Mouse (Mus musculus): ENCODE results near the gene Nfrkb. TPM values are rescaled to one million over a fixed set of nuclear protein-coding genes. Genes with fewer than 3 reads are reported as not detected.

The Nfrkb gene
- polyA plus RNA-seq (2014; fragmentation: Nextera tagmentation; extraction: Ambion mirVana): 27.5 and 30.6 TPM in 2 replicates

DNA sequence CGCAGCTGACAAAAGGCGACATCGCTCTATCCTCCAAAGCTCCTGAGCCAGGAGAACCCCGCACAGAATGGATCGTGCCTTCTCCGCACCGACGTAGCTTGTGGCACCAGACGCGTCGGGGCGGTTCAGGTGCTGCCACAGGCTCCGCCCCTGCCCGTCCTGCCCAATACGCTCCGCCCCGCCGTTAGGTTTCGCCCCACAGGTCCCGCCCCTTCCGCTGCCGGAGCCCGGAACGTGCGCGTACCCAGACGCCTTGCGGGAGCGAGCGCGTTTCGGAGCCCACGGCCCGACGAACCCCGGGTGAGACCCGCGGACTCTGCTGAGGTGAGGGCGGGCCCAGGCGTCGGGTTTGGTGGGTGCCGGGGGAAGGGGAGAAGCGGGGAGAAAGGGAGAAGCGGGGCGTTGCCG lies at the start of gene Nfrkb:
Gene Nfrkb, plus strand, starts transcription at position 246 of the 408 bp plus-strand sequence.
- Histone ChIP-seq H3K27ac (ENCODE audit: low read depth) (peak within 1 kb of the TSS; percentile 40; the same call in 1 of the 2 replicates), H3K27me3 (replicated peaks; ENCODE audit: control insufficient read depth, insufficient read depth, low read length) (no peaks in the 10 kb centered on the region), H3K36me3 (ENCODE audit: control insufficient read depth, insufficient read depth, low read length) (peaks cover 19% of the 10 kb centered on the region), H3K9ac (ENCODE audit: low read length) (peak within 1 kb of the TSS; percentile 78), H3K4me1 (replicated peaks; ENCODE audit: control insufficient read depth, insufficient read depth, low read length) (peaks cover 6% of the 10 kb centered on the region), H3K4me3 (ENCODE audit: low read depth, low read length) (peak within 1 kb of the TSS; percentile 78), H3K9me3 (ENCODE audit: control insufficient read depth, low read length) (no peaks in the 10 kb centered on the region), H3K4me2 (ENCODE audit: low read length) (peak within 1 kb of the TSS; percentile 57)
- DNase-seq (ENCODE audit: low spot score): peak; percentile 95
- peak; percentile 96 for ATAC-seq (replicated peaks; ENCODE audit: low FRiP score, low TSS enrichment, low read depth)
- WGBS: 1% methylated on average over 46 of the region's 46 CpGs

DNA sequence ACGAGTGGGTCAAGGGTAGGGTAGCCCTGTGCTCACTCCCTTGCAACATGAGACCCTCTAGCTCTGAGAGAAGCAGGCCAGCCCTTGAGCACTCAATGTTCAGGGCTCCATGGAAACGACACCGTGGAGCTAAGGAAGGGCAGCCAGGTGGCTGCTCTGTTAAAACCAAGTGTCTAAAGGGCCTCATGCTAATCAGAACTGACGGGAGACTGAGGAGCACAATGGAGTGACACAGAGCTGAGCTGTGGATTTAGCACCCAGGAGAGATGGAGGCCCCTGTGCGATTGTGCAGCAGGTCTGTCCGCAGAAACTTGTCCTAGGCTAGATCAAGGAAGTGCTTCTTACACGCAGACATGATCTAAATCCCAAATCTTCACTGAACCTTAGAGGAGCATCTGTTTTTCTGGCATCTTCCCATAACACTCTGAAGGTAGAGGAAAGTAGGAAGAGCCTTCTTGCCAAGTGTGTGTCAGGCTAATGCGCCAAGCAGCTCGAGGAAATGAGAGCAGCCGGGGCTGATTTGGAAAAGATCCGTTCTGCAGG lies 41.6 kb upstream of the Nfrkb start:
- Histone ChIP-seq H3K9ac (ENCODE audit: low read length) (no peak overlapping the region), H3K27ac (ENCODE audit: low read depth) (no peak overlapping the region), H3K4me1 (replicated peaks; ENCODE audit: control insufficient read depth, insufficient read depth, low read length) (no peaks in the 10 kb centered on the region; the same call in 1 of the 2 replicates), H3K9me3 (ENCODE audit: control insufficient read depth, low read length) (no peaks in the 10 kb centered on the region), H3K27me3 (replicated peaks; ENCODE audit: control insufficient read depth, insufficient read depth, low read length) (no peaks in the 10 kb centered on the region), H3K36me3 (ENCODE audit: control insufficient read depth, insufficient read depth, low read length) (peaks cover 4% of the 10 kb centered on the region; the same call in 1 of the 2 replicates), H3K4me2 (ENCODE audit: low read length) (no peak overlapping the region), H3K4me3 (ENCODE audit: low read depth, low read length) (no peak overlapping the region)
- no peak for DNase-seq (ENCODE audit: low spot score)
- no peak for ATAC-seq (replicated peaks; ENCODE audit: low FRiP score, low TSS enrichment, low read depth)
- 70% methylated on average over 11 of the region's 11 CpGs for WGBS

DNA sequence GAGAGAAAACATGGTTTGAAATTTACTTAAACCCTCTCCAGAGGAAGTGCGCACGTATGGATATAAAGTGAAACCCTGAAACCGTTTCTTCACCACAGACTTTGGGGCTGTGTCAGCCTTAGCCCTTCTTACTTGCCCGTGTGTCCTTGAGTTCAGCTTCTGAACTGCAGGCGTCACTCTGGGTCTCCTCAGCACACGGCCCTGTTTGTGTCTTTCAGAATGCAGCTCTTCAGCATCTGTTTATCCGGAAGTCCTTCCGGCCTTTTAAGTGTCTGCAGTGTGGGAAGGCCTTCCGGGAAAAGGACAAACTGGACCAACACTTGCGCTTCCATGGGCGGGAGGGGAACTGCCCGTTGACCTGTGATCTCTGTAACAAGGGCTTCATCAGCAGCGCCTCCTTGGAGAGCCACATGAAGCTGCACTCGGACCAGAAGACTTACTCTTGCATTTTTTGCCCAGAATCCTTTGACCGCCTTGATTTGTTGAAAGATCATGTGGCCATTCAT lies 39.4 kb upstream of the Nfrkb start:
- 61% methylated on average over 15 of the region's 15 CpGs for WGBS
- no peaks in the 10 kb centered on the region; the same call in 1 of the 2 replicates for H3K4me1 ChIP-seq (replicated peaks; ENCODE audit: control insufficient read depth, insufficient read depth, low read length)
- ATAC-seq (replicated peaks; ENCODE audit: low FRiP score, low TSS enrichment, low read depth) (no peak), DNase-seq (ENCODE audit: low spot score) (no peak)
- no peak overlapping the region for H3K9ac ChIP-seq (ENCODE audit: low read length)
- H3K27ac ChIP-seq (ENCODE audit: low read depth): no peak overlapping the region
- H3K4me3 ChIP-seq (ENCODE audit: low read depth, low read length): no peak overlapping the region
- no peaks in the 10 kb centered on the region for H3K9me3 ChIP-seq (ENCODE audit: control insufficient read depth, low read length)
- H3K27me3 ChIP-seq (replicated peaks; ENCODE audit: control insufficient read depth, insufficient read depth, low read length): no peaks in the 10 kb centered on the region
- no peak overlapping the region for H3K4me2 ChIP-seq (ENCODE audit: low read length)
- 0 out of 2 replicates have a peak, but pooled peaks cover 4% of the 10 kb centered on the region for H3K36me3 ChIP-seq (ENCODE audit: control insufficient read depth, insufficient read depth, low read length)

DNA sequence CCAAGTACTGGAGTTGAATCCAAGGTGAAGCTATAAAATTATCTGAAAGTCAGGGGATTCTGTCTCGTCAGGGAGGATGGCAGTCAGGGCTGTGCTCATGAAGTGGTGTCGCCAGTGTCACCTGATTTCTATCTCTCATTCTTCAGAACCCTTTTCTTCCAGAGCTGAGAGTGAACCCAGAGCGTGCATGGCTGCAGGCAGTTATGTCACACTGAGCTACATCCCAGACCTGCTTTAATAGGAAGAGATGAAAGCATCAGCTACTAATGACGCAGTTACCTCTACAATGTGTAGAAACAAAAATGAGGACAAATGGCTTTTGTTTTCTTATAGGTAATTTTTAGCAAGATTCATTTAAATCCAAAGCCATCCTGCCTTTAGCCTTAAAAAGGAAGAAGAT lies 37.5 kb upstream of the Nfrkb start:
- Histone ChIP-seq H3K4me1 (replicated peaks; ENCODE audit: control insufficient read depth, insufficient read depth, low read length) (no peaks in the 10 kb centered on the region), H3K36me3 (ENCODE audit: control insufficient read depth, insufficient read depth, low read length) (peaks cover 8% of the 10 kb centered on the region; the same call in 1 of the 2 replicates), H3K27me3 (replicated peaks; ENCODE audit: control insufficient read depth, insufficient read depth, low read length) (no peaks in the 10 kb centered on the region), H3K4me2 (ENCODE audit: low read length) (no peak overlapping the region), H3K9ac (ENCODE audit: low read length) (no peak overlapping the region), H3K9me3 (ENCODE audit: control insufficient read depth, low read length) (no peaks in the 10 kb centered on the region), H3K4me3 (ENCODE audit: low read depth, low read length) (no peak overlapping the region), H3K27ac (ENCODE audit: low read depth) (no peak overlapping the region)
- ATAC-seq (replicated peaks; ENCODE audit: low FRiP score, low TSS enrichment, low read depth): no peak
- WGBS: 75% methylated on average over 4 of the region's 4 CpGs
- DNase-seq (ENCODE audit: low spot score): no peak

DNA sequence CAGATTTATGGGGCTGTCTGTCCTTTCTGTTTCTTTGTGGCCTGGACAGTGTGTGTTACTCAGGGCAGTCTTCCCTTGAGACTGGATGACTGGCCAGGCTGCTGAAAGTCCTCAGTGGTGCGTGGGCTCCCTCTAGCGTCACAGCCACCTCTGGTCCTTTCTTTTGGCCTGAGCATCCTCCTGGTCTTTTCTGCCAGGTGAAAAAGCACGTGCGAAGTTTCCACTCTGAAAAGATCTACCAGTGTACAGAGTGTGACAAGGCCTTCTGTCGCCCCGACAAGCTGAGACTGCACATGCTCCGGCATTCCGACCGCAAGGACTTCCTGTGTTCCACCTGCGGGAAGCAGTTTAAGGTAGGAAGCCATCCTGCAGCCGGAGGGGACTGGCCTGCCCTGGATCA lies 37.1 kb upstream of the Nfrkb start:
- WGBS: 68% methylated on average over 11 of the region's 11 CpGs
- DNase-seq (ENCODE audit: low spot score) (peak; percentile 85), ATAC-seq (replicated peaks; ENCODE audit: low FRiP score, low TSS enrichment, low read depth) (peak; percentile 32; the same call in 1 of the 2 replicates)
- Histone ChIP-seq H3K27me3 (replicated peaks; ENCODE audit: control insufficient read depth, insufficient read depth, low read length) (no peaks in the 10 kb centered on the region), H3K9ac (ENCODE audit: low read length) (no peak overlapping the region), H3K4me2 (ENCODE audit: low read length) (no peak overlapping the region), H3K27ac (ENCODE audit: low read depth) (no peak overlapping the region), H3K36me3 (ENCODE audit: control insufficient read depth, insufficient read depth, low read length) (peaks cover 10% of the 10 kb centered on the region; the same call in 1 of the 2 replicates), H3K4me3 (ENCODE audit: low read depth, low read length) (no peak overlapping the region), H3K4me1 (replicated peaks; ENCODE audit: control insufficient read depth, insufficient read depth, low read length) (no peaks in the 10 kb centered on the region), H3K9me3 (ENCODE audit: control insufficient read depth, low read length) (no peaks in the 10 kb centered on the region)

DNA sequence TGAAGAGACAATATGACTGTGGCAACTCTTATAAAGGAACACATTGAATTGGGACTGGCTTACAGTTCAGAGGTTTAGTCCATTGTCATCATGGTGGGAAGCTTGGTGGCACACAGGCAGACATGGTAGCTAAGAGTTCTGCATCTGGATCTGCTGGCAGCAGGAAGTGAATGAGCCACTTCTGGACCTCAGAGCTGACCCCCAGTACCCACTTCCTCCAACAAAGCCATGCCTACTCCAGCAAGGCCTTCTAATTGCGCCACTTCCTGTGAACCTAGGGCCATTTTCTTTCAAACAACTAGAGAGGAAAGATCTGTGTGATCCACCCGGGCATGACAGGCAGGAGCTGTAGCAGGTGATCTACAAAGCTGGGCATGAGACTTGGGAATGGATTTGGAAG lies 33.3 kb upstream of the Nfrkb start:
- no peaks in the 10 kb centered on the region for H3K9me3 ChIP-seq (ENCODE audit: control insufficient read depth, low read length)
- no peak for ATAC-seq (replicated peaks; ENCODE audit: low FRiP score, low TSS enrichment, low read depth)
- H3K4me1 ChIP-seq (replicated peaks; ENCODE audit: control insufficient read depth, insufficient read depth, low read length): no peaks in the 10 kb centered on the region
- H3K4me2 ChIP-seq (ENCODE audit: low read length): no peak overlapping the region
- peaks cover 21% of the 10 kb centered on the region for H3K36me3 ChIP-seq (ENCODE audit: control insufficient read depth, insufficient read depth, low read length)
- H3K27me3 ChIP-seq (replicated peaks; ENCODE audit: control insufficient read depth, insufficient read depth, low read length): no peaks in the 10 kb centered on the region
- no peak overlapping the region for H3K27ac ChIP-seq (ENCODE audit: low read depth)
- H3K9ac ChIP-seq (ENCODE audit: low read length): no peak overlapping the region
- DNase-seq (ENCODE audit: low spot score): no peak
- 83% methylated on average over 2 of the region's 2 CpGs for WGBS
- H3K4me3 ChIP-seq (ENCODE audit: low read depth, low read length): no peak overlapping the region

DNA sequence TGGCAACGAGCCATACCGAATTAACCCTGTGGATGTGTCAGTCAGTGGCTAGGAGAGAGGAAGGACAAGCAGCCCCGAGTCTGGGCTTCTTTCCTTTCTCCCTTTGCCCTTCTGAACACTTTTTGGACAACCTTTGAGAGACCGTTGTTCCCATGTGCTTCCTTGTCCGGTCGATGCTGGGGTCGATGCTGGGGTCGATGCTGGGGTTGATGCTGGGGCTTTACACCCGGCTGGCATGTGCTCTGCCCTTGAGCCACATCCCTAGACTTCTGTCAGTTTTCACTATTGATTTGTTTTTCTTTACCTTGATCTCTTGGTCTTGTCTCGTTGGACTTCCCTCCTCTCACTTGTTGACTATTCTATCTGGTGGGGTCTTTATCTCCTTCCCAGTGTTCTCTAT lies 32.5 kb upstream of the Nfrkb start:
- DNase-seq (ENCODE audit: low spot score): no peak
- H3K4me2 ChIP-seq (ENCODE audit: low read length): no peak overlapping the region
- WGBS: 80% methylated on average over 10 of the region's 10 CpGs
- H3K4me3 ChIP-seq (ENCODE audit: low read depth, low read length): no peak overlapping the region
- peaks cover 25% of the 10 kb centered on the region for H3K36me3 ChIP-seq (ENCODE audit: control insufficient read depth, insufficient read depth, low read length)
- H3K9ac ChIP-seq (ENCODE audit: low read length): no peak overlapping the region
- no peaks in the 10 kb centered on the region for H3K27me3 ChIP-seq (replicated peaks; ENCODE audit: control insufficient read depth, insufficient read depth, low read length)
- no peak overlapping the region for H3K27ac ChIP-seq (ENCODE audit: low read depth)
- H3K9me3 ChIP-seq (ENCODE audit: control insufficient read depth, low read length): no peaks in the 10 kb centered on the region
- no peaks in the 10 kb centered on the region for H3K4me1 ChIP-seq (replicated peaks; ENCODE audit: control insufficient read depth, insufficient read depth, low read length)
- ATAC-seq (replicated peaks; ENCODE audit: low FRiP score, low TSS enrichment, low read depth): no peak

DNA sequence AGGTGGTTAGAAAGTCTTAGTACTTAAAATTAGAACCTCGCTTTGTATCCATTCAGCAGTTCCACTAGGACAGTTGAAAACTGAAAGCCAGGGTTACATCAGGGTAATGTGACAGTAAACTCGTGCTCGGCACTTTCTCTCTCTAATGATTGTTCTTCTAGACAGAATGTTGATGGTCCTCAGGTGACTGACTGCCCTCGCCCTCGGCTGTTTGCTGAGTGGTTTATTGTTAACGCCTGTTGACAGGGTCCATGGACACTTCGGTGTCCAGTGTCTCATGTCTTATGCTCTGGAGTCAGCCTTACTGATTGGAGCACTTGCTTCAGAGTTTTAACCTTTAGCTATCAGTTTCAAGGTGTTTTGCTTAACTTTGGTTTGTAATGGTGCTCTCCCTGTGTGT lies 31.9 kb upstream of the Nfrkb start:
- H3K4me1 ChIP-seq (replicated peaks; ENCODE audit: control insufficient read depth, insufficient read depth, low read length): no peaks in the 10 kb centered on the region

More for the DNA sequence above, 31.9 kb upstream of the Nfrkb start:
- H3K4me2 ChIP-seq (ENCODE audit: low read length): no peak overlapping the region
- H3K27me3 ChIP-seq (replicated peaks; ENCODE audit: control insufficient read depth, insufficient read depth, low read length): no peaks in the 10 kb centered on the region
- no peaks in the 10 kb centered on the region for H3K9me3 ChIP-seq (ENCODE audit: control insufficient read depth, low read length)
- no peak overlapping the region for H3K4me3 ChIP-seq (ENCODE audit: low read depth, low read length)
- H3K36me3 ChIP-seq (ENCODE audit: control insufficient read depth, insufficient read depth, low read length): peaks cover 28% of the 10 kb centered on the region
- ATAC-seq (replicated peaks; ENCODE audit: low FRiP score, low TSS enrichment, low read depth) (no peak), DNase-seq (ENCODE audit: low spot score) (no peak)
- no peak overlapping the region for H3K9ac ChIP-seq (ENCODE audit: low read length)
- 72% methylated on average over 7 of the region's 7 CpGs for WGBS
- H3K27ac ChIP-seq (ENCODE audit: low read depth): no peak overlapping the region

Measured in intestine, embryonic 14.5 days (tissue).